Mouse (Mus musculus): ENCODE measurements at regions not wholly inside any gene's neighbourhood (a gene's known extent, or its start where the extent isn't known, plus 50 kb on each side); places are given as distances from the start of the nearest gene placed in this dataset.

DNA sequence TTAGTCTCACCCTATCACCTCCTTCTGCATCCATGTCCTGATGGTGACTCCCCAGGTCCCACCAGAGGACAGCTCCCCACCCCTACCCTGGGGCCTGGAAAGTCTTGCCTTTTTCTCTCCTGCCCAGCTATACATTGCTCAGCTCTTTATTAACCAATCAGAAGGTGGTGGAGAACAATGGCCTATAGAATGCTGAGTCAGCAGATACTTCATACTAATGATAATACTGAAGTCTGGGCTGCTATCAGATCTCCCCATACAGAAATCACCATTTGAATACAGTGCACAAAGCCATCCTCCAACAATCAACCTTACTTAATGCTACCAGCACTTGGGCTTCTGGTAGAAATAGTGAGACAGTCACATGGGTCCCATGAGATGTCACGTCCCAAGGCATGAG is 141.2 kb upstream of the Map3k1 start:
- Histone ChIP-seq H3K4me3 (no peak overlapping the region), H3K36me3 (no peaks in the 10 kb centered on the region), H3K4me1 (peaks cover 15% of the 10 kb centered on the region), H3K27me3 (ENCODE audit: low read depth, poor library complexity, severe bottlenecking) (no peaks in the 10 kb centered on the region), H3K9me3 (replicated peaks) (no peaks in the 10 kb centered on the region), H3K27ac (replicated peaks) (no peak overlapping the region)
- 96% methylated on average over 1 of the region's 1 CpGs for WGBS
- no peak for DNase-seq (ENCODE audit: low spot score)

DNA sequence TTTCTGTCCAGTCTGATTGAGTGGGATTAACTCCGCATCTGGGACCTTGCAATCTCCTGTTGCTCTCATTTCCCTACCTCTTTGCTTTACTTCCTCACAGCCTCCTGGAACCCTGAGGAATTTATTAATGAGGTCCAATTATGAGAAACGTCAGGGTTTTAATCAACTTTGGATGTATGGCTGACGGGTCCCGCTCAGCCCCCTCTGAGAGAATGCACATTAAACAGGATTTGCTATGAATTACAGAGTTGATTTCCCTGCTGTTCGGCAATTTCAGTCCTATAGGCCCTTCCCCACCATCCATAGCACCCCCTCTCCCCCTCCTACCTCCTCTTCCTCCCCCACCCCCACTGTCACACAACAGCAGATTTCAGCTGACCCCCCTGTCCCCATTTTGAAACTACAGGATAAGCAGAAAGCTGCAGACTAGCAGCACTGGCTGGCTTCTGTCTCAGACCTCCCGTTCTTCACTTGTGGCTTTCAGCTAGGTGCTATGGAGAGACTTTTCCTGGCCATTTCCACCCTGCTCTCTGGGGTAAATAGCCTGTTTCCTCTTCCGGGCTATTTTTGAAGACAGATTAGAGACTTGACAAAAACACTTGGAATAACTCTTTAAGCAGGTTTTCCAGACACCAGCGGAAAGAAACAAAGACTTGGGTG is 145.2 kb upstream of the Map3k1 start:
- Histone ChIP-seq H3K4me1 (peaks cover 20% of the 10 kb centered on the region), H3K27ac (replicated peaks) (0 out of 2 replicates have a peak overlapping the region, but pooled peaks have one; percentile 1), H3K36me3 (no peaks in the 10 kb centered on the region), H3K27me3 (ENCODE audit: low read depth, poor library complexity, severe bottlenecking) (no peaks in the 10 kb centered on the region), H3K4me3 (no peak overlapping the region), H3K9me3 (replicated peaks) (no peaks in the 10 kb centered on the region)
- WGBS: 65% methylated on average over 8 of the region's 8 CpGs
- DNase-seq (ENCODE audit: low spot score): no peak

DNA sequence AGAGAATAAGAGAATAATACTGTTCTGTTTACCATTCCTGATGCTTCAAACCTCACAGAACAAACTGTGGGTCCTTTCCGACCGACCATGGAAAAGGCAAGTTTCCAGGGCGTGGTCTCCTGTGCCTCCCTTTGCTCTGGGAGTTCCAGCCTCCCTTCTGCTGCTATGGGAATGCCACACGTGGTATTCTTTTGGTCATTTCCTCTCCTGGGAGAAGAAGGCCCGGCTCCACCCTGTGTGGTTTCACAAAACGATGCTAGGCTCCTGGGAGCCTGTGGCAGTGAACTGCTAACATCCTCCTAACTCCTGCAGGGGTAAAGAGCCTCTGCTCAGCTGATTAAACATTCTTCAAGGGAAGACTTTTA is 145.7 kb upstream of the Map3k1 start:
- no peaks in the 10 kb centered on the region for H3K27me3 ChIP-seq (ENCODE audit: low read depth, poor library complexity, severe bottlenecking)
- no peak overlapping the region for H3K4me3 ChIP-seq
- no peak for DNase-seq (ENCODE audit: low spot score)
- no peaks in the 10 kb centered on the region for H3K36me3 ChIP-seq
- H3K9me3 ChIP-seq (replicated peaks): no peaks in the 10 kb centered on the region
- 0 out of 2 replicates have a peak overlapping the region, but pooled peaks have one; percentile 1 for H3K27ac ChIP-seq (replicated peaks)
- H3K4me1 ChIP-seq: peaks cover 20% of the 10 kb centered on the region
- 27% methylated on average over 6 of the region's 6 CpGs for WGBS

DNA sequence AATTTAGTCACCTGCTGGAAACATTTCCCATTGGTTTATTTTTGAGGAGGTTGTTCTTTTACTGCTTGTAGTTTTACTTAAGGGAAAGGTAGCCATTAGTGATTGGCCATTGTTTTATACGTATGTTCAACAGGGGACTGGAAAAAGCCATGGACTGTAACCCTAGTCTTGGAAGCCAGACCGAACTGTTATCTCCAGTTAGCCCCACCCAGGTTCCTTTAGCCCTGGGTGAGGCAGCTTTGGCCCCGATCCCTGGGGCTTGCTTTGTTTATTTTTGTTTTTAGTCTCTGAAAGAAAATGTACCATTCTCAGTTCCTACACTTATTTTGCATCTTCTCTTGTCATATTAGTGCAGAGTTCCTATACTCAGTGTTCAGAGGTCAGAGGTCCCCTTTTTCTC is 148.3 kb upstream of the Map3k1 start:
- Histone ChIP-seq H3K4me3 (no peak overlapping the region), H3K9me3 (replicated peaks) (no peaks in the 10 kb centered on the region), H3K27ac (replicated peaks) (no peak overlapping the region), H3K4me1 (peaks cover 20% of the 10 kb centered on the region), H3K27me3 (ENCODE audit: low read depth, poor library complexity, severe bottlenecking) (no peaks in the 10 kb centered on the region), H3K36me3 (no peaks in the 10 kb centered on the region)
- 84% methylated on average over 3 of the region's 3 CpGs for WGBS
- DNase-seq (ENCODE audit: low spot score): no peak

DNA sequence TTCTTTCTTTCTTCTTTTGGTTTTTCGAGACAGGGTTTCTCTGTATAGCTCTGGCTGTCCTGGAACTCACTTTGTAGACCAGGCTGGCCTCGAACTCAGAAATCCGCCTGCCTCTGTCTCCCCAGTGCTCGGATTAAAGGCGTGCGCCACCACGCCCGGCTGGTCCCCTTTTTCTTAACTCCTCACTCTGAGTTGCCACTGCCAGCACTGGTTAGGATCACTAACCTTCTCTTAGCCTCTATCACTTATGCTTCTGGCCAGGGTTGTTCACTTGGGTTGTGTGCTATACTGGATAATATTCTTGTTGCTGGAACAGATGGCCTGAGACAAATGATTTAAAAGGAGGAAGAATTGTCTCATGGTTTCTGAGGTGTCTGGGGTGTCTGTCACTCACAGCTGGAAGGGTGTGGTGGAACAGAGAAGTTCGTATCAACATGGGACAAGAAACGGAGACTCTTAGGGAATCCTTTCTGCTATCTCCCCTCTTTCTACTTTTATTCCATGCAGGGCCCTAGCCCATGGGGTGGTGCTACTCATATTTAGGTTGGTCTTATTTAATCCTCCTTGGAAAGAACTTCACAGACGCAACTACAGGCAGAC is 149.0 kb upstream of the Map3k1 start:
- WGBS: 92% methylated on average over 11 of the region's 11 CpGs
- no peaks in the 10 kb centered on the region for H3K36me3 ChIP-seq
- no peak for DNase-seq (ENCODE audit: low spot score)
- no peak overlapping the region for H3K4me3 ChIP-seq
- peaks cover 20% of the 10 kb centered on the region for H3K4me1 ChIP-seq
- H3K9me3 ChIP-seq (replicated peaks): no peaks in the 10 kb centered on the region
- H3K27ac ChIP-seq (replicated peaks): no peak overlapping the region
- H3K27me3 ChIP-seq (ENCODE audit: low read depth, poor library complexity, severe bottlenecking): no peaks in the 10 kb centered on the region

DNA sequence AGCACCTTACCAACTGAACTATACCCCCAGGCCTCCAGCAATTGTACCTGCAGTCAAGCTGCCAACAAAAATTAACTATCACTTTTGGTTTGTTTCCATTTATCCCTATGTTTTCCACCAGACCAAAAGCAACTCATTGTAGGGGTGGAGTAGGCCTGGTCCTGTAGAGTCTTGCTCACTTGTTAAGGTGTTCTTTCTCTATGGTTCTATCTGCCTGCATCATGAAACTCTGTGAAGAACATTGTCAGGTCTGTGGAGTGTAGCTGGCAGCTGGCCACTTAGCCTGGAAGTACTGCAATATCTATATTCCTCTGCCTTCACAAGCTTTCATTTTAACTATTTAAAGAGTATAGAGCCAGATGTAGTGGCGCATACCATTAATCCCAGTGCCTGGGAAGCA is 149.6 kb upstream of the Map3k1 start:
- H3K9me3 ChIP-seq (replicated peaks): no peaks in the 10 kb centered on the region
- 95% methylated on average over 1 of the region's 1 CpGs for WGBS

DNA sequence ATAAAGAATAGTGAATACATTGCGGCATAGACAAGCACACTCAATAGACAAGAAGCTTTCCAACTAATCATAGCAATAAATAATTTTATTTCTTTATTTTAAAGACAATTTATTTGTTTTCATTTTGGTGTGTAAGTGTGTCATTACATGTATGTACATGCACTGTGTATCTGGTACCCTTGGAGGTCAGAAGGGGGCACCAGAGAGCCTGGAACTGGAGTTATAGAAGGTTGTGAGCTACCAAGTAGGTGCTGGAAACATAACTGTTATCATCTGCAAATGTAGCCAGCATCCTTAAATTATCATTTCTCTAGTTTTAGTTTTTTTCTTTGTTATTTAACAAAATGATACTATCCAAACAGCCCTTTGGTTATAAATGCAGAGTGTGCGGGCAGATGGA is 151.2 kb upstream of the Map3k1 start:
- no peak overlapping the region for H3K4me3 ChIP-seq
- H3K9me3 ChIP-seq (replicated peaks): no peaks in the 10 kb centered on the region
- WGBS: 94% methylated on average over 2 of the region's 2 CpGs
- H3K4me1 ChIP-seq: 0 out of 2 replicates have a peak, but pooled peaks cover 5% of the 10 kb centered on the region
- no peaks in the 10 kb centered on the region for H3K27me3 ChIP-seq (ENCODE audit: low read depth, poor library complexity, severe bottlenecking)
- no peak overlapping the region for H3K27ac ChIP-seq (replicated peaks)
- H3K36me3 ChIP-seq: no peaks in the 10 kb centered on the region
- no peak for DNase-seq (ENCODE audit: low spot score)

More for the DNA sequence above, 149.6 kb upstream of the Map3k1 start:
- H3K27me3 ChIP-seq (ENCODE audit: low read depth, poor library complexity, severe bottlenecking): no peaks in the 10 kb centered on the region
- H3K4me1 ChIP-seq: peaks cover 18% of the 10 kb centered on the region
- H3K36me3 ChIP-seq: no peaks in the 10 kb centered on the region
- DNase-seq (ENCODE audit: low spot score): no peak
- H3K27ac ChIP-seq (replicated peaks): no peak overlapping the region
- H3K4me3 ChIP-seq: no peak overlapping the region

DNA sequence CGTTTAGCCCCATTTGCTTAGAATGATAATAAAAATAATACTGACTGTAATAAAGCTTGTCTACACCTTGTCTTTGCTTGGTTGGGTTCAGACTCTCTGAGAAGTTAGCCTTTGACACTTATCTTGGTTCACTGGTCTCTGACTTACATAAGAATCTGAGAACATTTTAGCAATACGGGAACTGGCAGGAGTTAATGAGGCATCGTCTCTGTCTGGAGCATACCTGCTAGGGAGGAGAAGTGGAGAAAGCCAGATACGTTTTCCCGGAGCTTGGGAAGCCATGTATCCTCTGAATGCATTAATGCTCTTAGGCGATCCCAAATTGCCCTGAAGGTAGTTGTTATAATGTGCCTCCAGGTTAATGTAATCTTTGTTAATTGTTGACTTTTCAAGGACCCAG is 152.6 kb upstream of the Map3k1 start:
- Histone ChIP-seq H3K4me1 (no peaks in the 10 kb centered on the region), H3K9me3 (replicated peaks) (no peaks in the 10 kb centered on the region), H3K4me3 (no peak overlapping the region), H3K27me3 (ENCODE audit: low read depth, poor library complexity, severe bottlenecking) (no peaks in the 10 kb centered on the region), H3K36me3 (no peaks in the 10 kb centered on the region), H3K27ac (replicated peaks) (no peak overlapping the region)
- whole genome bisulfite sequencing: 84% methylated on average over 6 of the region's 6 CpGs
- no peak for DNase-seq (ENCODE audit: low spot score)

DNA sequence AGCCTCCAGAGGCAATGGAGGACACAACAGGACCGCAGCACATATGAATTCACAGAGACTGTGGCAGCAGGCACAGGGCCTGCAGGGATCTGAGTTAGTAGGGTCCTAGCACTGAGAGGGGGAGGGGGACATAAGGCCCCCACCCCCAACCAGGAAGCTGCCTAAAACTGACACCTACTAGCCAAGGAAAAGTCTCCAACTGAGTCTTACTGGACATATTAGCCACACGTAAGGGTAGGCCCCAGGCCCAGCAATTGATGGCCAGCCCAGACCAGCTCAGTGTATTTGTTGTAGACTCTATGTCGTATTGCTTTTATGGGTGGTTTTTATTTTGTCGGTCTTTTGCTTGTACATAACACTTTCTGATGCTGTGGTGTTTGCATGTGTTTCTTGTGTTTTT is 153.4 kb upstream of the Map3k1 start:
- Histone ChIP-seq H3K4me3 (no peak overlapping the region), H3K36me3 (no peaks in the 10 kb centered on the region), H3K4me1 (no peaks in the 10 kb centered on the region), H3K27ac (replicated peaks) (no peak overlapping the region), H3K27me3 (ENCODE audit: low read depth, poor library complexity, severe bottlenecking) (no peaks in the 10 kb centered on the region), H3K9me3 (replicated peaks) (no peaks in the 10 kb centered on the region)
- DNase-seq (ENCODE audit: low spot score): no peak
- WGBS: 95% methylated on average over 4 of the region's 4 CpGs

DNA sequence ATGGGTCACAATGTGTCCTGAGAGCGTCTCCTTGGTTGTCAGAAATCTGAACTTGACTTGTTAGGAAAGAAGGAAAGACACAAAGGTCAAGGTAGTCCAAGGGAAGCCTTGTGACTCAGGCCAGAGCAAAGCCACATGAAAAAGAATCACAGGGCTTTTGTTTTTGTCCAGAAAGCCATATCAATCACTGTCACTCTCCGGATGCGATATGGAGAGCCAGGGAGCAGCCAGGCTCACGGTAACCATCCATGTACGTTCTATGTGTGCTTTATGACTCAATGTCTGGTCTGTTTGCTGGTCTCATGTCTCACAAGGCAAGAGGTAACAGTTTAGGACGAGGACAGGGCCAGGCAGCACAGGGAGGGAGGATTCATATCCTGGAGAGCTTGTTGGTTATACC is 157.3 kb upstream of the Map3k1 start:
- no peak overlapping the region for H3K27ac ChIP-seq (replicated peaks)
- DNase-seq (ENCODE audit: low spot score): no peak

DNA sequence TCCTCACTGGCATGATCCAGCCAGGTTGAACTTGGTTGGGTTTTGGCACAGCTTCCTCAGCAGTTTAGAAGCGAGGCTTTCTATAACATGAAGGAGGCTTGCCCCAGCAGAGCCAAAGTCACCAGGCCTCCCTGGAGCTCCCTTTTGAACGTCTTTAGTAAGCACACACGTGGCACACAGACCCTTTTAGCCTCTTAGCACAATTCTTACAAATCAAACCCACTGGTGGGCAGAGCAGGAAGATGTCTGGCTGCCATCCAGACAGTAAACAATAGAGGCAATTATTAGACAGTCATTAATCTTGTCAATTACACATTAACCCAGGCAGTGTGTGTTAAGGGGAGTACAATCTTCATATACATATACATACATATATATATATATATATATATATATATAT is 157.8 kb upstream of the Map3k1 start:
- 69% methylated on average over 3 of the region's 3 CpGs for WGBS
- no peak overlapping the region for H3K27ac ChIP-seq (replicated peaks)
- H3K27me3 ChIP-seq (ENCODE audit: low read depth, poor library complexity, severe bottlenecking): no peaks in the 10 kb centered on the region
- H3K36me3 ChIP-seq: no peaks in the 10 kb centered on the region
- no peak overlapping the region for H3K4me3 ChIP-seq
- no peaks in the 10 kb centered on the region for H3K9me3 ChIP-seq (replicated peaks)
- DNase-seq (ENCODE audit: low spot score): no peak
- H3K4me1 ChIP-seq: no peaks in the 10 kb centered on the region

More for the DNA sequence above, 157.3 kb upstream of the Map3k1 start:
- H3K36me3 ChIP-seq: no peaks in the 10 kb centered on the region
- no peaks in the 10 kb centered on the region for H3K9me3 ChIP-seq (replicated peaks)
- H3K27me3 ChIP-seq (ENCODE audit: low read depth, poor library complexity, severe bottlenecking): no peaks in the 10 kb centered on the region
- no peak overlapping the region for H3K4me3 ChIP-seq
- H3K4me1 ChIP-seq: no peaks in the 10 kb centered on the region
- 85% methylated on average over 6 of the region's 6 CpGs for WGBS

DNA sequence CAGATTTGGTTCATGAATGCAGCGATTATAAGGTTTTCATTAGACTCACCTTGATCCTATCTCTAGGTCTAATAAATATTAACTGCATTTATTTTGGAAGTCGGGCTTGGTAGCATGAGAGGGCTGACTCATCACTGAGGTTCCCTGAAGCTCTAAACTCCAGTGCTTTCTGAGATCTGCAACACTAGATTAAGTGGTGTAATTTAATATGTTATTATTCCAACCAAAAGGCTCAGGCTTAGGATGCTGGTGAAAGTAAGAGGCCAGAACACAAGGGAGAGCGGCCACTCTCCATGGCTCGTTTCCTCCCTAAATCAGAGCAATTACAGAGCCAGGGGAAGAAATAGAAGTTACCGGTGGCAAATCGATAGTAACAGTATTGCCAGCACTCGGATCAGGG is 159.4 kb upstream of the Map3k1 start:
- no peaks in the 10 kb centered on the region for H3K4me1 ChIP-seq
- no peak overlapping the region for H3K27ac ChIP-seq (replicated peaks)
- no peak for DNase-seq (ENCODE audit: low spot score)
- WGBS: 90% methylated on average over 7 of the region's 7 CpGs
- no peaks in the 10 kb centered on the region for H3K36me3 ChIP-seq
- no peaks in the 10 kb centered on the region for H3K27me3 ChIP-seq (ENCODE audit: low read depth, poor library complexity, severe bottlenecking)
- H3K9me3 ChIP-seq (replicated peaks): no peaks in the 10 kb centered on the region
- no peak overlapping the region for H3K4me3 ChIP-seq

DNA sequence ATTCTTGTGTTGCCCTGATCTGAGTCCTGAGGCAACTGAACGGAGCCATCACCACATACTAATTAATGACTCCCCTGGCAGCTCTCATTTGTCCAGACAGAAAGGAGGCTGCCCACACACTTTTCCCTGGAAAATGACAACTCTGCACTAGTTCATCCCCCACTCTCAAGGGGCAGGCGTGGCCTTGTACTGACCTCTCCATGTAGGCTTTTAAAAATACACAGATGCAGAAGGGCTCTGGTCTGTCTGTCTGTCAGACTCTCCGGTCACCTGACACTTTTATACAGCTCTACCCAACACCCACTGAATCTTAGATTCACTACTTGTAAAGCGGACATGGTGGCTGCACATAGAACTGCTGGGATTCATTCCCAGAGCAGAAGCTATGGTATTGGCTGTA is 165.5 kb upstream of the Map3k1 start:
- 84% methylated on average over 4 of the region's 4 CpGs for WGBS

More for the DNA sequence above, 165.5 kb upstream of the Map3k1 start:
- Histone ChIP-seq H3K4me1 (peaks cover 4% of the 10 kb centered on the region), H3K27me3 (ENCODE audit: low read depth, poor library complexity, severe bottlenecking) (no peaks in the 10 kb centered on the region), H3K4me3 (no peak overlapping the region), H3K27ac (replicated peaks) (no peak overlapping the region), H3K36me3 (no peaks in the 10 kb centered on the region), H3K9me3 (replicated peaks) (no peaks in the 10 kb centered on the region)
- no peak for DNase-seq (ENCODE audit: low spot score)

Measured in midbrain, embryonic 10.5 days (tissue).